Comparison of ENCODE assay signal across 14 mouse cellular contexts in genomic region chr13:19730826-19731225, GRCm38 (mm10). TPM values are rescaled to one million over a fixed set of nuclear protein-coding genes. Genes with fewer than 3 reads are reported as not detected.
DNase-seq lines count a peak whose midpoint lies in the region; ATAC-seq lines count a peak whose summit lies in the region.
"Had no signal": no experiment of that assay in that cellular context is flagged by ENCODE, and none has a peak within 500 bp of the region (broad histone marks: within the 10 kb centered on the region; RNA-seq: fewer than 3 reads in every experiment).

No protein-coding gene starts in this region.

- ATAC-seq in embryonic facial prominence, embryonic 14.5 days (ENCODE audit: low read depth), result no peak
- ATAC-seq: liver, postnatal 0 days had no signal

- 60% methylated on average over 2 of the region's 2 CpGs for WGBS in embryonic facial prominence, embryonic 14.5 days
- 87% methylated on average over 2 of the region's 2 CpGs for WGBS in embryonic facial prominence, embryonic 10.5 days

- no peak overlapping the region for H3K27ac ChIP-seq in embryonic facial prominence, embryonic 14.5 days (replicated peaks; ENCODE audit: low read depth, low read length)
- no peak overlapping the region for H3K27ac ChIP-seq in embryonic facial prominence, embryonic 10.5 days (replicated peaks)
- H3K27ac ChIP-seq: limb, embryonic 10.5 days had no signal

- H3K4me1 ChIP-seq in embryonic facial prominence, embryonic 14.5 days (ENCODE audit: control insufficient read depth, insufficient read depth, low read length), result no peaks in the 10 kb centered on the region
- H3K4me1 ChIP-seq in embryonic facial prominence, embryonic 10.5 days, result no peaks in the 10 kb centered on the region
- H3K4me1 ChIP-seq: limb, embryonic 10.5 days had no signal

- H3K9ac ChIP-seq in embryonic facial prominence, embryonic 14.5 days (ENCODE audit: low read depth, low read length), result no peak overlapping the region
- H3K9ac ChIP-seq: liver, postnatal 0 days had no signal

- no peak overlapping the region for H3K4me3 ChIP-seq in embryonic facial prominence, embryonic 14.5 days (ENCODE audit: low read depth, low read length)
- H3K4me3 ChIP-seq in embryonic facial prominence, embryonic 10.5 days, result no peak overlapping the region
- H3K4me3 ChIP-seq: limb, embryonic 10.5 days had no signal

- H3K9me3 ChIP-seq in embryonic facial prominence, embryonic 14.5 days (ENCODE audit: control insufficient read depth, low read length), result no peaks in the 10 kb centered on the region
- no peaks in the 10 kb centered on the region for H3K9me3 ChIP-seq in embryonic facial prominence, embryonic 10.5 days
- H3K9me3 ChIP-seq: limb, embryonic 10.5 days had no signal

- no peaks in the 10 kb centered on the region for H3K27me3 ChIP-seq in embryonic facial prominence, embryonic 14.5 days (replicated peaks; ENCODE audit: control insufficient read depth, insufficient read depth, low read length)
- no peaks in the 10 kb centered on the region for H3K27me3 ChIP-seq in embryonic facial prominence, embryonic 10.5 days (replicated peaks; ENCODE audit: low read depth, poor library complexity, severe bottlenecking)

- peak; percentile 23 for DNase-seq in embryonic facial prominence, embryonic 14.5 days (ENCODE audit: low spot score)
- DNase-seq in embryonic facial prominence, embryonic 10.5 days (ENCODE audit: low spot score), result no peak
- DNase-seq in ovary, postnatal 36 days (ENCODE audit: low spot score), result peak; percentile 13
- DNase-seq in ovary, adult 18-20 months (ENCODE audit: low spot score), result no peak
- peak; percentile 12 to 17 for DNase-seq in lung, adult 18-20 months
- DNase-seq in skeletal muscle tissue, adult 2 months (ENCODE audit: low read depth, low spot score), result peak; percentile 6
- DNase-seq in urinary bladder, postnatal 25 days (ENCODE audit: low spot score), result no peak
- no peak for DNase-seq in left cerebral cortex, adult 8-10 months (ENCODE audit: low spot score in 2 of 2)
- DNase-seq: cerebellum, adult 11-12 months; kidney, adult 18-20 months; liver, postnatal 0 days had no signal

- H3K36me3 ChIP-seq in embryonic facial prominence, embryonic 14.5 days (ENCODE audit: control insufficient read depth, insufficient read depth, low read length), result no peaks in the 10 kb centered on the region
- H3K36me3 ChIP-seq in embryonic facial prominence, embryonic 10.5 days (replicated peaks), result no peaks in the 10 kb centered on the region
- H3K36me3 ChIP-seq: limb, embryonic 10.5 days had no signal

- H3K4me2 ChIP-seq in embryonic facial prominence, embryonic 14.5 days (ENCODE audit: low read depth, low read length), result no peak overlapping the region

RNA-seq across cellular contexts. Expression of gene Nme8, which starts 33.2 kb away (rescaled TPM):
- polyA plus RNA-seq in embryonic facial prominence, embryonic 14.5 days (2014; fragmentation: Nextera tagmentation; extraction: Ambion mirVana), result not detected in 2 replicates
- not detected in 2 replicates for polyA plus RNA-seq in embryonic facial prominence, embryonic 10.5 days (2016; fragmentation: Nextera tagmentation; extraction: Ambion mirVana)
- not detected for total RNA-seq in left cerebral cortex, adult 8-10 months (2022)
- total RNA-seq: neutrophil, adult 5-6 weeks had no signal
- polyA plus RNA-seq: limb, embryonic 10.5 days; liver, postnatal 0 days; stomach, embryonic 16.5 days had no signal

Comparison
In these comparisons a context has a peak if more than half of its experiments do, and no peak if none do; other contexts are left out.
1. DNase-seq: peak in embryonic facial prominence, embryonic 14.5 days (single experiment), ovary, postnatal 36 days (single experiment), lung, adult 18-20 months (2 of 2) and skeletal muscle tissue, adult 2 months (single experiment); none in embryonic facial prominence, embryonic 10.5 days (single experiment), ovary, adult 18-20 months (single experiment), urinary bladder, postnatal 25 days (single experiment) and left cerebral cortex, adult 8-10 months (0 of 2).